Mouse (Mus musculus) brain, embryonic 14.5 days (tissue): ENCODE results near the gene Ptk6. TPM values are rescaled to one million over a fixed set of nuclear protein-coding genes. Genes with fewer than 3 reads are reported as not detected.

Experiments
- DNase-seq: peaks from one replicate; pipeline ENCODE4 v3.0.0-alpha.2; 2011; ENCODE audit warnings: low read depth
- CTCF ChIP-seq: fragments of 200-500 bp; IDR thresholded peaks from 2 replicates; pipeline ENCODE4 v1.5.1; 2012; ENCODE audit warnings: inconsistent platforms, mild to moderate bottlenecking, moderate library complexity, borderline replicate concordance; ENCODE audit not compliant: insufficient read depth, insufficient read length; ENCODE audit errors: extremely low read depth
- POLR2A ChIP-seq: fragments of 200-500 bp; IDR thresholded peaks from 2 replicates; pipeline ENCODE4 v1.6.1; 2012; ENCODE audit warnings: mild to moderate bottlenecking, inconsistent platforms, borderline replicate concordance; ENCODE audit not compliant: poor library complexity, insufficient read depth, insufficient read length, severe bottlenecking; ENCODE audit errors: extremely low read depth
- polyA plus RNA-seq: library from polyadenylated mRNA; depleted of rRNA; stranded (reverse); fragments of >200 nt; gene quantifications from 2 replicates; pipeline ENCODE4 v1.2.3, GENCODE M21; 2012

Gene Ptk6
- polyA plus RNA-seq, 1 experiment = 0.04 TPM

GRCm38 (mm10) chr2:181187121-181188000 is 15.2 kb downstream of the Ptk6 start, which contains the start of gene Ppdpf:
Ppdpf (plus strand) TSS chr2:181187247.
- DNase-seq = peak; percentile 97
- TF ChIP-seq POLR2A (peak; percentile 22; the same call in 1 of the 2 replicates), CTCF (peak; percentile 34; the same call in 1 of the 2 replicates)

GRCm38 (mm10) chr2:181186635-181187034 is 16.0 kb downstream of the Ptk6 start:
- peak; percentile 97 for DNase-seq
- no peak for TF ChIP-seq POLR2A
- peak; percentile 98 for TF ChIP-seq CTCF

- DNase-seq = no peak
- TF ChIP-seq POLR2A (no peak), CTCF (no peak)
These were observed 21.7 kb downstream of the Ptk6 start for GRCm38 (mm10) chr2:181180898-181181297.

GRCm38 (mm10) chr2:181178471-181178870 is 24.1 kb downstream of the Ptk6 start:
- TF ChIP-seq CTCF (no peak), POLR2A (no peak)
- no peak for DNase-seq

GRCm38 (mm10) chr2:181178015-181178414 is 24.6 kb downstream of the Ptk6 start:
- TF ChIP-seq POLR2A (no peak), CTCF (no peak)
- DNase-seq = no peak

GRCm38 (mm10) chr2:181174646-181175045 is 27.9 kb downstream of the Ptk6 start:
- no peak for DNase-seq
- no peak for TF ChIP-seq CTCF
- no peak for TF ChIP-seq POLR2A

GRCm38 (mm10) chr2:181166469-181166868 is 36.1 kb downstream of the Ptk6 start:
- DNase-seq = no peak
- TF ChIP-seq CTCF = no peak
- no peak for TF ChIP-seq POLR2A

GRCm38 (mm10) chr2:181160821-181161220 is 41.8 kb downstream of the Ptk6 start:
- no peak for DNase-seq
- no peak for TF ChIP-seq CTCF
- TF ChIP-seq POLR2A = no peak

GRCm38 (mm10) chr2:181159771-181160170 is 42.8 kb downstream of the Ptk6 start:
- no peak for TF ChIP-seq POLR2A
- no peak for TF ChIP-seq CTCF
- DNase-seq = peak; percentile 90

GRCm38 (mm10) chr2:181159091-181159514 is 43.5 kb downstream of the Ptk6 start:
- TF ChIP-seq CTCF = no peak
- no peak for TF ChIP-seq POLR2A

GRCm38 (mm10) chr2:181158471-181158870 is 44.1 kb downstream of the Ptk6 start:
- TF ChIP-seq CTCF (no peak), POLR2A (no peak)
- no peak for DNase-seq

More at GRCm38 (mm10) chr2:181159091-181159514, 43.5 kb downstream of the Ptk6 start:
- peak; percentile 57 for DNase-seq

GRCm38 (mm10) chr2:181157716-181158302 is 44.8 kb downstream of the Ptk6 start:
- no peak for TF ChIP-seq CTCF
- no peak for TF ChIP-seq POLR2A
- no peak for DNase-seq

- DNase-seq = no peak
- TF ChIP-seq CTCF (no peak), POLR2A (no peak)
These were observed 45.4 kb downstream of the Ptk6 start for GRCm38 (mm10) chr2:181157180-181157579.
